Mouse (Mus musculus) embryo, embryonic 10.5 days (tissue): ENCODE results near the gene Fbxo7.

ENCODE experiments used
- DNase-seq: peaks from one replicate; pipeline ENCODE4 v3.0.0-alpha.2; 2015; ENCODE audit warnings: low spot score

Gene Fbxo7

DNA sequence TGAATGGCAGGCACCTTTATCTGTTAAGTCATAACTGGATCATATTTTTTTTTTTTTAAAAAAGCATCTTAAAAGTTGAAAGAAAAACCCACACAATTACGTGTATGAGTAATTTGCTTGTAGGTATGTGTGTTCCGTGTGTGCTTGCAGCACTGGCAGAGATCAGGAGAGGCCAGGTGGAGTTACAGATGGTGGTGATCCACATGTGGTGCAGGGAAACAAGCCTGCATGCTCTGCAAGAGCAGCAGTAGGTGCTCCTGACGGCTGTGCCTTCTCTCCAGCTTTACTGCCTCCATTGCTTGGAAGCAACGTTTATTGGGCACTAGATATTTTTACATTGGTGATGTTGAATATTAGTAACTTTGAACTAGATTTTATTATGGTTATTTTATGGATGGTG is 21.9 kb downstream of the Fbxo7 start:
- no peak for DNase-seq

DNA sequence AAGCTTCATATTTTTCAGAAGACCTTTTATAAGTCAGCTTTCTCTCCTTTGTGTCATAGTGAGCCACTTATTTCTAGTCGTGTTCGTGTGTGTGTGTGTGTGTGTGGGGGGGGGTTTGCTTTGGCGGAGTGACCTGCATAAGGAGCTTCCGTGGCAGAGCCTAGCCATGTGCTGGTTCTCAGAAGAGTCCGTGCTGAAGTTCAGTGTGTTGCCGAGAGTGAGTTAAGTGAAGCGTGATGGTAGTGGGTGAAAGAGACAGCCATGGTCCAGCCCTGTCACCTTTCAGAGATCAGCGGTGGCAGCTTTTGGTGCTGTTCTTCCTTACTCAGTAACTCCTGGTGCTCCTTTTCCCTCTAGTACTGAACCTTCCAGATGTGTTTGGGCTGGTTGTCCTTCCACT is 22.3 kb downstream of the Fbxo7 start:
- no peak for DNase-seq

DNA sequence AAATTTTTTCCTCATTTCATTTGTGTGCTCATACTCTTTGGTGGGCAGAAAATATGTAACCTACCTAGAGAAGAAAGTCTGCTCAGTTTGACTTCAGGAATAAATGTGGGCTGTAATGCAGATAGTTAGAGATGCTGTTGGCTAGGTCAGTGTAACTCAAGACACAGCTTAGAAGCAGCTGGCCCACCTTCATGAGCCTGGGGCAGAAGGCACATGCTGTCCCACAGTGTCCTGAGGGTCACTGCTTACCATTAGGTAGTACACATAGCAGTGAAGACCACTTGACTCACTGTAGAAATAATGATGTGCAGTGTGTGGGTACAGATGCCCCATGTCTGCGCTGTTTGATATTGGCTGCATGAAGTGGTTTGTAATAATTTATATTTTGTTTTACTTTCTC is 24.6 kb downstream of the Fbxo7 start:
- no peak for DNase-seq

DNA sequence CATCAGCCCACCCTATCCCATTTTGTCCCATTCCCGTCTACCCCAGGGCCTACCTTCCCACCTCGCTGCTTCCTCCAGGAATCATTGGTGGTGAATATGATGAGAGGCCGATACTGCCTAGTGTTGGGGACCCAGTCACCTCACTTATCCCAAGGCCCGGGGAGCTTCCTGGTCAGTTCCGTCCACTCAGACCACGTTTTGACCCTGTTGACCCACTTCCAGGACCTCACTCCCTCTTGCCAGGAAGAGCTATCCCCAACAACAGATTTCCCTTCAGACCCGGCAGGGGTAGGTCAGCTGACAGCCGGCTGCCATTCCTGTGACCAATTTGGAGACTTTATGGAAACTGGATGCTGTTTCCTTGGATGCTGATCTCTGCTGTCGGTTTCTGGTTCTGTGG is 26.0 kb downstream of the Fbxo7 start:
- DNase-seq, result no peak

DNA sequence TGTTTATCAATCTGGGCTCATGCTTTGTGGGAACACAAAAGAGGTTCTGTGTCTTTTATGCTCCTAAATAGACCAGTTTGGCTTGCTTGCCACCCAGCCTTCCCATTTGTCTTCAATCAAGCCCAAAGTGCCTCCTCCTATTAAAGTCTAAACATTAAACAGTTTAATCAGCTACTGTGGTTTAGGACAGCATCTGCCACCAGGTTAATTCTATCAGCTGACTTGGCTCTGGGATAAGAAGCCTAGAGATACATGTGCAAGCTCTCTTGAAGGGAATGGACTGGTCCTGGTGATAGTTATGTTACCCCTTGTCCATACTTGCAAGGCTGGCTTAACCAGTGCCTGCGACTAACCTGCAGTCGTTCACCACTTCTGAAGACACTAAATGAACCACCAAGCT is 28.8 kb downstream of the Fbxo7 start:
- DNase-seq, result no peak

DNA sequence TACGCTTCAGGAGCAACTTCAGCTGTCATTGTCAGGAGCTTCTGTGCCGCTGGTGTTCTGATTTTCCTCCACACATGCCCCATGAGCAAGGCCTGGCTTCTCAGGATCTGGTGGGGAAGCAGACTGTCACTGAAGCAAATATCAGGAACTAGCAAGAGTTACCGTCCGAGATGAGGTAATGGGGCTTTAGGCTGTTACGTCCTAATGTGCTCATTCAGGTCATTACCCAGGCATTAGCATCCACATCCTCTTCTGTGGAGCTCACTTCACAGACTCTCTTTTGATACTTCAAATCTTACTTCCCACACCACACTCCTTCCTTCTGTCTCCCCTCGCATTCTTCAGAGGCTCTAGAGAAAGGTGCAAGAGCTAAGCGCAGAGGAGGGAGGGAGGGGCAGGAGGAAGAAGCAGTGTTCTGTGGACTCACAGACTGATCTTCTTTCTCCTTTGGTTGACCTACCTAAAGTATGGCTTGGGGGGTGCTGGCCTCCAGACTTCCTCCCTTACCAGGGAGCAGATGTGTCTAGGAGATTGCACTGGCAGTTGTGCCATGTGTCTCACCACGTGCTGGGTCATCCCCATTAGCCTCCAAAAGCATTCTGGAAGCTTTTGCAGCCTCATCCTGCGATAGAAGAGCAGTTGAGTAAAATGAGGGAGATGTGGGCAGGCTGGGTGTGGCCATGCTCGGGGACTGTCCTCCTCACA is 31.2 kb downstream of the Fbxo7 start:
- DNase-seq, result no peak

DNA sequence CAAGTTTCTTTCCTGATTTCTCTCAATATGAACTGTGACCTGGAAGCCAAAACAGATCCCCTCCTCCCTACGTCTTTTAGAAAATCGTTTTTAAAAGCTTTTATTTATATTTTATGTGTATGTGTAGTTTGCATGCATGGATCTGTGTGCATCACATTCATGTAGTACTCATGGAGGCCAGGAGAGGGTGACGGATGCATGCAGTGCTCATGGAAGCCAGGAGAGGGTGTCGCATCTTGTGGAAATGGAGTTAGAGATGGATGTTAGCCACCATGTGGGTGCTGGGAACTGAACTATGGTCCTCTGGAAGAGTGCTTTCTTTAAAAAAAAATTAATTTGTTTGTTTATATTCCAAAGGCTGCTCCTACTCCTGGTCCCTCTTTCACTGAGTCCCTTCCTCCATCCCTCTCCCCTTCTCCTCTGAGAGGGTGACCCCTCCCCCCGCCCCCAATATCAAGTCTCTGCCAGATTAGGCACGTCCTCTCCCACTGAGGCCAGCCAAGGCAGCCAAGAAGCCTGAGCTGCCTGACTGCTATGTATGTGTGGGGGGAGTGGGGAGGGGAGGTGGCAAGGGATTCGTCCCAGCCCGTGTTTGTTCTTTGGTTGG is 34.6 kb downstream of the Fbxo7 start:
- no peak for DNase-seq

DNA sequence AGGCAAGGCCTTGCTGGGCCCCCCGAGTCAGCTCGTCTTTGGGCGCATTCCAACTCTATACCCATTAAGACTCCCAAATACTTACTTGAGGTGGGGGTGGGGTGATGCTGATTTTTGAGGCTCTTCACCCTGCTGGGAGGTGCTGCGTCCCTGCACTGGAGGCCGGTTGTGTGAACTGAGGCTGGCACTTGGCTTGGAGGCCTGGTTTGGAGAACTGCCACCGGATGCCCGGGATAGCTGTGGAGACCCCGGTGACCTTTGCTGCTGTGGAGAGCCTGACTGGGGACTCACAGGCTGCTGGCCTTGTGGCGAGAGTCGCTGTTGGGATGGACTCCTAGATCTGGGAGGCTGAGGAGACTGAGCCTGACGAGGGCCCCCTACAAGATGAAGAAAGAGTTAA is 35.5 kb downstream of the Fbxo7 start:
- DNase-seq, result no peak

DNA sequence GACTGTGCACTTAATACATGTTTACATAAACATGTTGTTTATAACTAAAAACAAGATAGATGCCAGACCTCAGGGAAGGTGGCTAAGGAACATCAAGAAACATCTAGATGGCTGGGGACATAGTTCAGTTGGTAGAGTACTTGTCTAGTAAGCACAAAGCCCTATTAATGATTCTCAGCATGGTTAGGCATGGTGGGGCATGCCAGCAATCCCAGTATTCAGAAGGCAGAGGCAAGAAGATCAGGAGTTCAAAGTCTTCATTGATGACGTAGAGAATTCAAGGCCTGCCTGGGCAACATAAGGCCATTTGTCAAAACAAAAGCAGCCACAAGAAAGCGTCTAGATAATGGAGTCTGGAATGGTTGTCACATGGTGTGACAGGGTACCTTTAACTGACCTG is 35.9 kb downstream of the Fbxo7 start:
- no peak for DNase-seq

DNA sequence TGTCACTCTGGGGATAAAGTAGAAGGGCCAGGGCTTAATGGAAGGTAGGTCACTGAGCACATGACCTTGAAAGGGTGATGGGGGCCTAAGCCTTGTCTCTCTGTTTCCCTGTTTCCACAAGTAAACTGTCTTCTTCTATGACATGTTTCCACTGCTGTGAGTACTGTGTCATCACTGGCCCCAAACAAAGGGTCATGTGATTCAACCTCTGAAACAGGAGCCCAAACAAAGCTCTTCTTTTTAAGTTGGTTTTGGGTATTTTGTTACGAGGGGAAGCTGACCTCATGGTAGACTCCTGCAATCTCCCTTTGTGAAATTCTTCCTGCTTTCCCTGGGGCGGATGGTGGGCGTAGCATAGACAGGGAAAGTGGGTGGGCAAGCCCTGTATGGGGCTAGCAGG is 38.5 kb downstream of the Fbxo7 start:
- no peak for DNase-seq

DNA sequence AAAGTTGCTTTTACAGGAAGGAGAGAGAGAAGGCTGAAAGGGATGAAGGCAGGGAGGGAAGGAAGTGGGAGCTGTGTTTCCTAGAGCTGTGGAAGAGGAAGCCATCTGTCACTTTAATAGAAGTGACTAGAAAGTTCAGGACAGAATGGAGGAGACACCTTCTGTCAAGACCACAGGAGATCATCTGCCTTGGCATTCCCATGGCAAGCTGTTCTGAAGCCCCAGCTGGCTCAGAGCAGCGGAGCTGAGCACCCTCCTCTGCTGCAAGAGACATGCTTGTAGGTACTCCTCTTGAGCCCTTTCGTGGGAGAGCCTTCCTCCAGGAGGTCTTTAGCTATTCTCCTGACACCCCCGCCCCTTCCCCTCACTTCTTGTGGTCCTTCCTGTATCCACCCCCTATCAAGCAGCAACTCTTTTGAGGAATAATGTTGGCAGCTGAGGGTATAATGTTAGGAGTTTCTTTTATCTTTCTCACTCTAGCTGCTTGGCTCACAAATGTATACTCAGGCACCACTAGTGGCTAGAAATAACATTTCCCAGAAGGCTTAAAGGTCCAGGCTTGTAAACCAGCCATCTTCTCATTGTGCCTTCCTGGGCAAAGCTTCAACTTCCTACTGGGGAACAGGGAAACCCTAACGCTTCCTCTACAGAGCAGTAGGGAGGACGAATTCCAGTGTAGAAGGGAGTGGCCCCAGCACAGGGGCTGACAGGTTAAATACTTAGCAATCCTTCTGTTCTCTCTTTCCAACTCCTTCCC is 40.7 kb downstream of the Fbxo7 start:
- DNase-seq, result no peak

DNA sequence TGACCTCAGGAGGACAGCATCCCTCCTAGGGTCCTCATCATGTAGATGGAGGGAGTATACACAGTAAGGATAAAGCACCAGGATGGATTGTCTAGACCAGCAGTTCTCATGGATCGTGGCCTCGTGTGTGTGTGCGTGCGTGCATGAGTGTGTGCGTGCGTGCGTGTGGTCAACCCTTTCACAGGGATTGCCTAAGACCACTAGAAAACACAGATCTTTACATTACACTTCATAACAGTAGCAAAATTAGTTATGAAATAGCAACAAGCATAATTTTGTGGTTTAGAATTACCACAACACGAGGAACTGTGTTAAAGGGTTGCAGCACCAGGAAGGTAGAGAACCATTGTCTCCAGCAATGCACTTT is 41.2 kb downstream of the Fbxo7 start:
- no peak for DNase-seq

DNA sequence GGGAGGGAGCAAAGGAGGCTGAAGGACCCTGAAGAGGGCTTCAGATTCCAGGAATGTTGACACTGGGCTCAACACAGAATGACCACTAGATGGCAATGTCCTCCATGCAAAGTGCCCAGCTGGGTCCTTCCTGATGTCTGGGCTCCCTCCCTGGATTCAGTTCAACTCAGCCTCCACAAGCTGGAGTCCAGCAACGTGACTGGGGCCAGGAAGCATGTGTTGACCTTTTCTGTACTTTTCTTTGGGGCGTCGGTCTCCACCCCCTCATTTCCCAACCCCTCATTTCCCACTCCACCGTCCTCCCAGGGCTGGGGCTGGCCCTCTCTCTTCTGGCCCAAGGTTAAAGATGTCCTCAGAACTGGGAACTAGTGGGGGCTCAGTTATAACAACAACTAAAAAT is 43.2 kb downstream of the Fbxo7 start:
- DNase-seq, result peak; percentile 95

DNA sequence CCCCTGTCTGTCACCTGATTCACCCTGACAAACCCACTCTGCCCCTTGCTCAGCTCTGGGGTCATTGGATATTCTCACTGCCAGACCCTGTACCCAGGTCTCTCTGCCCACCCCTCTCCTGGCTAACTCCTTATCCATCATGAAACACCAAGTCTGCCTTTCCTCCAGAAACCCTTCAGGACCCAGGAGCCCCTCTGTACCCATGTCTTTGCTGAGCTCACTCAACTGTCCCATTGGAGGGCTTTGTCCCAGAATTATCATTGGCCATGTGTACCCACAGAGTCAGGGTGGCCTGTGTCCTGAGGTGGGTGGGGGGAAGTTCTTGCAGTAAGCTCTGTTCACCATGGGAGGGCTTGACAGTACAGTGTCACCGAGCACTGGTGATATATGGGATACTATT is 43.9 kb downstream of the Fbxo7 start:
- no peak for DNase-seq

DNA sequence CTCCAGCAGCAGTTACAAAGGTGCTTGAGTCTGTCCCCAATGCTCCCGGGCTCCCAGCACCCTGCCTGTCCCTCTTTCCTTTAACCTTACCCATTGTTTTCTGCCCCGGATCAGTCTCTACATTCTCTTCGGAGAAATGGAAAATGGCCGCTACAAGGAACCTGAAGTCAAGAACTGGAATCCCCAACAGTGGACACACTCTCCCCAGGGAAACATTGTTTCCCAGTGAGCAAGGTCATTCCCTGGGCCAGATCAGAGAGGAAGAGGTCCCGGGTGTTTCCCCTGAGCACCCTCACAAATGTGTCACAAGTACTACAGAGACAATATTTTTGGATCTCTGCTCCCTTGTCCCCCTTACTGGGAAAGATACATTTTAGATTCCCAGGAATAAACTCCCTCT is 44.9 kb downstream of the Fbxo7 start:
- DNase-seq, result no peak

DNA sequence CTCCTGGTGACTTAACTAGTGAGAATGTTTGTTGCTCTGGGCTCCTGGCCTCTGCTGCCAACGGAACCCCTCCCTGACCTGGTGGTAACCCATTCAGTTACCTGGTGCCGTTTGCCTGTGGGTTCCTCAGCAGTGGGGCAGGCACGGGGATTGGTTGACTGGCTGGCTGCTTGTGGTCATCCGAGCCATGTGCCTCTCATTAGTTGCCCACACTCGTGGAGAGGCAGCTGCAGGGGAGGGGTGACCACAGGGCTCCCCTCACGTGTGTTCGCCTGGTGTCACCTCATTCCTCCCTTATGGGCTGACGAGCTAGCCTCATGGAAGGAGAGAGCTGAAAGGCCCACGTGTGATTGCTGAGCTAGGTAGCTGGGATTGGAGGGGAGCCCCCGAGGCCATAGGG is 46.1 kb downstream of the Fbxo7 start:
- DNase-seq, result no peak

DNA sequence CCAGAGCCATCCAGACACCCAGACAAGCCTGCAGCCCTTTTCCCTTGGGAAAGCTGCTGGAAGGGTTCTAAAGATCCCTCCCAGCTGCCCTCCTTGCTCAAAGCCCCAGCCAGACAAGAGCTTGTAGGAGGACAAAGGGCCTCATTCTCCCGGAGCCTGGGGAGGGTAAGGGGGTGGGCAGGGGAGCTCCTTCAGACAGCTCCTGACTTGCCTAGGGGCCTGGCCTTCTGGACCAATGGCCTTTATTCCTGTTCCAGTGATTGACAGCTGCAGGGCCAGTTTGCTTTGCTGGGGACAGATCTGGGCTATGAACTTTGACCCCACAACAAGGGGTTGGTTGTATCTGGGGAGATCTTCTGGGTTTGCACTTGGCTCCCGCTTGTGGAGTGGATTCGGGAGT is 47.6 kb downstream of the Fbxo7 start:
- DNase-seq, result peak; percentile 72

DNA sequence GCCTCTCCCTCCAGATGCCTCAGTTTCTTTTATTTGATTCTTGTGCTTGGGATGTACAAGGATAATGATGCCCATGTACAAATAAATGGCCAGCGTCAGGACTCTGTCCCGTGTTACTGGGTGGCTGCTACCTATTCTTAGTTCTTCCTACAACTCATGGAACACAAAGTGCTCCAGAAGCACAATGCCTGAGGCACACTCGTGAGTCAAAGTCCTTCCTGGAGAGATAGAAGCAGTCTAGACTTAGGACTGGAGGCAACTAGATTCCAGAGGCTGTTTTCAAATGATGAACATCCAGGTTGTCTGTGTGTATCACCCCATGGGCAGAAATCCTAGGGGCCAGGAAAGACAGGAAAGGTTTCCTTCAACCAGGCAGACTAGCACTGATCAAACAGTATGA is 49.0 kb downstream of the Fbxo7 start:
- no peak for DNase-seq

DNA sequence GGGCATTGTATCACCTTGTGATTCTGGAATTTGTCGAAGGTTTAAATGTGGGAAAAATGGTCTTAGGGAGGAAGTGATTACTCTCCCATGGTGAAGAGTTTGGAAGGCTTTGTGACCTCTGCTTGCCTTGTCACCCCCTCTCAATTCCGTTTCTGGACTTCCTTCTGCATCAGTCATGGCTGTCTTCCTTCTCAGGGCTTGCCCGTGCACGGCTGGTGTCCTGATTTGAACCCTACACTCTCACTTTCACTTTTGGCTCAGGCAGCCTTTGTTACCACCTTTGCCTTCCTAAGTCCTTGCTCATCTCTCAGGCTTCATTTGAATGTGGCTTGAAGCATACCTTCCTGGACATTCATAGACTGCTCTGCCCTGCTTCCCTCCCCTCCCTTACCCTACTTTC is 52.4 kb downstream of the Fbxo7 start:
- no peak for DNase-seq

DNA sequence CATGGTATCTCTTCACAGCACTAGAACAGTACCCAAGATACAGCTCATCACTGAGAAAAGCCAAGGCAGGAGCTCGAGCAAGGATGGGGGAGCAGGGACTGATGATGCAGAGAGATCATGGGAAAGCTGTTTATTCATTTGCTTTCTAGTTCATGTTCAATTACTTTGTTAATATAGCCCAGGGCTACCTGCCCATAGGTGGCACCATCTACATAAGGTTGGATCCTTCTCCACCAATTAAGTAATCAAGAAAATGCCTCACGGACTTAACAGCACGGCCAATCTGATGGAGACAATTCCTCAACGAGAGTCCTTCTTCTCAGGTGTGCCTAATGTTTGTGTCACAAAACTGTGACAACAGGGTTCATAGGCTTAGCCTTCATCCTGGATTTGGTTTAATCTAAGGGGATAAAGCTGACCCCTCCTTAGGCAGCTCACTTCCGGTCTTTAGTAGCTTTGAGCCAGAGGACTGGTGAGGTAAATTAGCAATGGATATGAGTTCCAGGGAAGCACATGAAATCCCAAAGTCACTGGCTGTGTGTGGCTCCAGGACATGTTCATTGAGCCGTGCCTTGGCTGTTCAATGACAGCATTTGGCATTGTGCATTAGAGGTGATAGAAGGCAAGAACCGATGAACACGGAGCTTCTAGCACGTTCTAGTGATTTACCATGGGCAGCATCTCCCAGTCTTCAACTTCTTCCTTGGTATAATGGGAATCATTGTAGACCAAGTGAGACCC is 53.4 kb downstream of the Fbxo7 start:
- no peak for DNase-seq

DNA sequence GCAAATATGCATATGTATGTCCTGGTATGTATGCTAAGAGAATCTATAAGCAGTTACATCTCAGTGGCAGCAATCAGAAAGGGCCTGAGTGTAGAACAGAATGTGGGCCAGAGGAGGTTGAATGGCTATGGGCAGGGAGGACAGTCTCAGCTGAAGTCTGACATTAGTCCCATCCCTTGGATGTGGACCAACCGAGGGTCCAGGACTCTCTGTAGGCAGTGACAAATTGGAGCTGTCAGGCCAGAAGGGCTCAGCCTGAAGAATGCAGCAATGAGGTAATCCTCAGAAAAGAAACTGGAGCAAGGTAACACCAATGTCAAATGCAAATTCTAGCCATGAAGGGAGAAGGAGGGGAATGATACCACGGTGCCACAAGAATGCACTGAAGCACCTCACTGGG is 55.5 kb downstream of the Fbxo7 start:
- DNase-seq, result no peak

DNA sequence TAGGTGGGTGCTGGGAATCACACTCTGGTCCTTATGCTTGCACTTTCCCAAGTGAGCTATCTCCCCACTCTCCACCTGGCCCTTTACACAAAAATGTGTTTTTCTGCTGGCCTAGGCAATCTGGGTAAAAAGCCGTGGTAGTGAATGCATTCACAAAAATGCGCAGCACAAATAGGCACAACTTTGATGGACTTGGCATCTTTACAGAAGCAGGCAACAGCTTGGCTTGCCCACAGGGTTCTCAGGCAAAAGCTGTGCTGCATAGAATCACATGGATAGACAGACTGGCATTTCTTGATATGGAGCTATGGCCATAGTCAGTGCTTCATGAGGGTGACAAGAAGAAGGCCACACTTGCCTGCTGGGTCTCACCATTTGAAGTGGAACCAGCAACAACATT is 57.0 kb downstream of the Fbxo7 start:
- DNase-seq, result no peak

DNA sequence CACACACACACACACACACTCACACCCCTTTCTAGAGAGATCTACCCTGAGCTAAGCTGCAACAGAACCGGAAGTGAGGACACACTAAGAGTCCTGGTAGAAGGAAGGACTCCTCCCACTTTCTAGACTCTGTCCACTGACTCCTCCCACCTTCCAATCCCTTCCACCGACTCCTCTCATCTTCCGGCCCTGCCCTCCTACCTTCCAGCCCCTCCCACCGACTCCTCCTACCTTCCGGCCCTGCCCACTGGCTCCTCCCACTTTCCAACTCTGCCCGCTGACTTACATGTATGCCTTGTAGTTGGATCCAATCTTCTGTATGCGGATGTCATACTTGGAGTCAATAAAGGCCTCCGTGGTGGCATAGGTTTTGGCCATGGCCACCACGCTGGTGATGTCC is 58.1 kb downstream of the Fbxo7 start:
- no peak for DNase-seq
